Mouse (Mus musculus) cerebellum, adult 2 months (tissue): ENCODE measurements at regions not wholly inside any gene's neighbourhood (a gene's known extent, or its start where the extent isn't known, plus 50 kb on each side); places are given as distances from the start of the nearest gene placed in this dataset.
A peak's percentile ranks its signal among the peaks of the same experiment; 100 is the strongest.

ENCODE experiments used
- DNase-seq, 2 experiments: peaks; one replicate each; pipeline ENCODE4 v3.0.0; 2021
- H3K27ac ChIP-seq: fragments of 200-500 bp; 2 replicates; pipeline ENCODE4 v1.5.1; 2012; ENCODE audit warnings: low read length, control low read depth, inconsistent platforms; ENCODE audit not compliant: insufficient read depth
- H3K27me3 ChIP-seq: fragments of 200-500 bp; 2 replicates; pipeline ENCODE4 v1.6.1; 2012; ENCODE audit warnings: inconsistent platforms, mild to moderate bottlenecking, low read length, moderate library complexity; ENCODE audit not compliant: control insufficient read depth, insufficient read depth
- H3K4me1 ChIP-seq: fragments of 200-500 bp; 2 replicates; pipeline ENCODE4 v1.6.1; 2011; ENCODE audit warnings: low read length; ENCODE audit not compliant: control insufficient read depth, insufficient read depth
- H3K4me3 ChIP-seq: fragments of 200-500 bp; replicated peaks from 2 replicates; pipeline ENCODE3; 2011; ENCODE audit warnings: mild to moderate bottlenecking, low read depth, low read length, control low read depth; ENCODE audit not compliant: insufficient read depth
- CTCF ChIP-seq: fragments of 200-500 bp; IDR thresholded peaks from 2 replicates; pipeline ENCODE4 v1.5.1; 2011; ENCODE audit warnings: low read depth, mild to moderate bottlenecking, control low read depth, low read length, moderate library complexity, borderline replicate concordance; ENCODE audit not compliant: insufficient read depth
- POLR2A ChIP-seq: fragments of 200-500 bp; IDR thresholded peaks from 2 replicates; pipeline ENCODE4 v1.6.1; 2011; ENCODE audit warnings: low read length, control low read depth, borderline replicate concordance; ENCODE audit not compliant: insufficient read depth
- WGBS: fragments of 180-500 bp; shearing (Covaris S2); methylation state at CpG from one replicate; pipeline ENCODE4 v1.1.7; 2018; 5-methylcytosine and 5-hydroxymethylcytosine counted together

GRCm38 (mm10) chr4:90565909-90566308 is 347.3 kb downstream of the Zfp352 start:
- no peak for TF ChIP-seq POLR2A
- DNase-seq, result no peak
- 64% methylated on average over 3 of the region's 3 CpGs for WGBS
- no peaks in the 10 kb centered on the region for H3K4me1 ChIP-seq
- H3K4me3 ChIP-seq, result no peak overlapping the region
- H3K27me3 ChIP-seq, result no peaks in the 10 kb centered on the region
- no peak overlapping the region for H3K27ac ChIP-seq

GRCm38 (mm10) chr4:90576139-90577082 is 357.8 kb downstream of the Zfp352 start:
- Histone ChIP-seq H3K27me3 (no peaks in the 10 kb centered on the region), H3K4me1 (no peaks in the 10 kb centered on the region), H3K4me3 (no peak overlapping the region), H3K27ac (no peak overlapping the region)
- no peak for TF ChIP-seq POLR2A
- no peak for TF ChIP-seq CTCF
- no peak for DNase-seq
- WGBS, result 38% methylated on average over 10 of the region's 10 CpGs

DNA sequence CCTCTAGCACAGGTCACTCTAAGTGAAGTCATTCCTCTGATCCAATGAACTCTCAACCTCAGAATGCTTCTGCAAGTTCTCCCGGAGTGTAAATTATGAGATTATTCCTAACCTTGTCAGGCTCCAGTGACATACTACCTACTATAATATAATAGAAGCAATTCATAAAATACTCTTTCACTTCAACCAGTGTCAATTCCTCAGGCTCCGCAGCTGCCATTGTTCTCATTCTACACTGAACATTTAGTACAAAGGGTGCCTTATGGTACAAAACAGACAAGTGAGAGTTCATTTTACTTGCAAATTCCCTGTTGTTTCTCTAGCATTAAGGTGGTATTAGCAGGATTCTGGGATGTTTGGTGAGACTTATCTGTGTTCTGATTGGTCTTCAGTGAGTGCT is 379.7 kb downstream of the Zfp352 start:
- H3K4me1 ChIP-seq, result no peaks in the 10 kb centered on the region
- no peak overlapping the region for H3K27ac ChIP-seq
- TF ChIP-seq POLR2A (no peak), CTCF (no peak)
- H3K4me3 ChIP-seq, result no peak overlapping the region
- no peaks in the 10 kb centered on the region for H3K27me3 ChIP-seq
- 27% methylated on average over 2 of the region's 2 CpGs for WGBS
- no peak for DNase-seq

GRCm38 (mm10) chr4:90608941-90609340 is 390.3 kb downstream of the Zfp352 start:
- H3K4me3 ChIP-seq, result no peak overlapping the region
- no peaks in the 10 kb centered on the region for H3K27me3 ChIP-seq
- DNase-seq, result no peak
- no peaks in the 10 kb centered on the region for H3K4me1 ChIP-seq
- H3K27ac ChIP-seq, result no peak overlapping the region
- 20% methylated on average over 3 of the region's 3 CpGs for WGBS
- no peak for TF ChIP-seq CTCF
- TF ChIP-seq POLR2A, result no peak

DNA sequence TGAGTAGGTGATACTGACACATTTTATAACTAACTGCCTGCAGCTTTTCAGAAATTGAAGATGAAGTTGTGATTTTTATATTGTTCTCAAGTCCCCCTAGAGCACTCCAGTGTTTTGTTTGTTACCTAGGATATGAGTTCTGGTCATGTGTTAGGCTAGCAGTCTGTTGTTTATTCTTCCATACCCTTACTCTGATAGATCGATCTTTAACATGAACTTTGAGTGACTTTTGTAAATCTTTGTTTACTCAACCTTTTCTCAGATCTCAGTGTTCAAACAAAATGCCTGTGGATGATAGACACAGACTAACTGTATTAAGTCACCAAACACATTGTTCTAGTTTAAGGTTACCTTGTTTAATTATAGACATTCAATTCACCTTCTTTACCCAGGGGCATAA is 409.3 kb downstream of the Zfp352 start:
- no peaks in the 10 kb centered on the region for H3K4me1 ChIP-seq
- DNase-seq, result no peak
- no peak overlapping the region for H3K27ac ChIP-seq
- TF ChIP-seq CTCF (no peak), POLR2A (no peak)
- no peak overlapping the region for H3K4me3 ChIP-seq
- H3K27me3 ChIP-seq, result no peaks in the 10 kb centered on the region
- WGBS, result 83% methylated on average over 1 of the region's 1 CpGs

DNA sequence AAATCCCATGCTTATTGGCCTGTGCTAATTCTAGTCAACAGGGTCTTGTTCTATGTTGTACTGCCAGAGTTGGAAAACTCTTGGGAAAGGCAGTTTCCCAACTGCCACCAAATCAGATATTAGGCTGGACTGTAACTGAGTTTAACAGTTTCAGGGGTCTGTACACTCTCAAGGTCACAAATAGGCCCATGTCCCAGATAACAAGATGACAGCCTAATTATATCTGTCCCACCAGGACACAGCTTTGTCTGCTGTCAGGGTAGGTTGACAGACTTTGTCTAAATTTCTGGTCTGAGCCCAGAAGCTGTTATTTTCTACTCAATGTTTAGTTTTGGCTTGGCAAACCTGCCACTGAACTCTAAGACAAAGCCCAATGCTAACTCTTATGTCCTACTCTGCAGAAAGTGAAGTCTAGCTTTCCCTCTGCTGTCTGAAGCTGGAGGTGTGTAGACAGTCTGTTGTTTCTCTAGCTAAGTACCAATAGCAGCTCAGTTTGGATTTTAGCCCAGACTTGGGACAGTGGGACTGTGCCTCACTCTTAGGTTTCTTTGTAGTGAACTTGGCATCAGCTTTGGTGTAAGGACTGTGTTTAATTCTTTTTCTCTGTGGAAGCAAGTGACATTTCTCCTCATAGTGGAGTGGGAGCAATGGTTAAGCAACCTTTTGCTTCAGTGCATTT is 453.8 kb downstream of the Zfp352 start:
- Histone ChIP-seq H3K27ac (no peak overlapping the region; the same call in 1 of the 2 replicates), H3K4me1 (no peaks in the 10 kb centered on the region), H3K4me3 (no peak overlapping the region), H3K27me3 (no peaks in the 10 kb centered on the region)
- TF ChIP-seq POLR2A, result no peak
- TF ChIP-seq CTCF, result no peak
- DNase-seq, result peak in 1 of 2 experiments; percentile 0

DNA sequence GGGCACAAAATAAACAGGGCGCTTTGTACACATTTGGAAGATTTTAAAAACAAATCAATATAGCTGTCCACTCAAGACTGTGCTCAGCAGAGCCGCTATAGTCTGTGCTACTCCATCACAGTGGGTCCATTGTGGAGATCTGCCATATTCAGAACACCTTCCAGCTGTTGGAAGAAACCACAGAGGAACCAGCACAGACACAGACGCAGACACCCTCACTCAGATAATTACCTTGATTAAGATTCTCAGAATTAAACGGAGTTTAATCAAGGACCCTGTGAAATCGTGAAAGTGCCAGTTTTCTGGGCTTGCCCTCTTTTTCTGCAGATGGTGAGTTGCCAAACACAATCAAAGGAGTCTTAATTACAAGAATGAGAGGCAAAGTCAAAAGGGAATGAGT is 478.3 kb downstream of the Zfp352 start:
- TF ChIP-seq POLR2A (no peak), CTCF (no peak)
- Histone ChIP-seq H3K27me3 (no peaks in the 10 kb centered on the region), H3K4me3 (no peak overlapping the region), H3K27ac (no peak overlapping the region), H3K4me1 (no peaks in the 10 kb centered on the region)
- no peak for DNase-seq
- 76% methylated on average over 5 of the region's 5 CpGs for WGBS

- no peak for DNase-seq
- H3K4me1 ChIP-seq, result no peaks in the 10 kb centered on the region
- H3K27ac ChIP-seq, result no peak overlapping the region
- no peak overlapping the region for H3K4me3 ChIP-seq
- 94% methylated on average over 2 of the region's 2 CpGs for whole genome bisulfite sequencing
- TF ChIP-seq POLR2A, result no peak
- TF ChIP-seq CTCF, result no peak
- H3K27me3 ChIP-seq, result no peaks in the 10 kb centered on the region
Observed at GRCm38 (mm10) chr4:90729168-90729567, 510.5 kb downstream of the Zfp352 start.
